Mouse (Mus musculus) thymus, postnatal 36 days (tissue): ENCODE results near the gene Arhgdib.
"Not testable (repeated sequence)": the region's sequence is repeated elsewhere in the genome, so short reads cannot be mapped to it uniquely, and the experiment has no call there.

Source experiments
- DNase-seq, 2 experiments: peaks; one replicate each; pipeline ENCODE4 v3.0.0; 2022; ENCODE audit warnings: mixed read lengths in 2 of 2

The Arhgdib gene

DNA sequence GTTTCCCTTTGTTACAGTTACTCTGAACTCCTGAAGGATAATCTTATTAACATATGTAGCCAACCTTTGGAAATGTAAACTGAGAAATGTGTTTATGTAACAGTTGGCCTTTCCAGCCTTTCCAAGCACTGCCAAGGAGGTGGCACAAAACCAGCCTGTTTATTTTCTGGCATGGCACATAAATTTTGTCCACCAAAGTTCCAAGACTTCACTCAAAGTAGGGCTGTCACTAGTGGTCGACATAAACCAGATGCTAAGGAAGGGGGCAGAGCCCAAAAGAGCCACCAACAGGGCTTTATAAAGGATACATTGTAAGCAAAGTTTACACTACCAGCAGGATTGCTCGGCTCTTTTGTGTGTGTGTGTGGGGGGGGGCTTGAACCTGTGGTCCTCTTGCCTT lies 23.8 kb downstream of the Arhgdib start:
- DNase-seq = no peak

DNA sequence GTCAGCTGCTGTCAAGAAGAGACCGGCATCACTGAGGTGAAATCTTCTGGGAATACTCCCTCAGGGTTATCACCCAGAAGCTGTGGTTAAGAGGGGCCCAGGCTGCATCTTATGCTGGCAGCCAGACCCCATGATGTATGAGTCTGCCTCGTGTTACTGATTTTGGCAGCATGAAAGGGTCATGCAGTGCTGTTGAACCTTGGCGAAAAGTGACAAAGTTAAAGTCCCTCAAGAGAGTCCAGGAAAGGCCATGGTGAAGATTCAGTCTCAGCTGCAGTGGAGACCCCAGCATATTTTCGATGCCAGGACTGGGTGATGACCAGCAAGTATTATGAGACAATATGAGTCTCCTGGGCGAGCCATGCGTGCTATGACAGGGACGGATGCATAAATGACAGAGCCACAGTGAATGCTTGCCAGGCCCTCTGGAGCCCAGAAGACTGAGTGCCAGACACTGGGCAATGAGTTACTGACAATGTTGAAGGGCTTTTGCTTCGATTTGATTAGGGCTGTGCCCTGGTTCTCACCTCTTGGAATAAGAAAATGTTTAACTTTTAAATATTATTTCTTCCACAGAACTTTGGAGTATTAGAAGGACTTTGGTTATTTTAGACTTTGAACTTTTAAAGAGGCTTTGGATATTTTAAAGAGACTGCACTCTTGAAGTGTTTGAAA lies 25.8 kb downstream of the Arhgdib start:
- DNase-seq = no peak

DNA sequence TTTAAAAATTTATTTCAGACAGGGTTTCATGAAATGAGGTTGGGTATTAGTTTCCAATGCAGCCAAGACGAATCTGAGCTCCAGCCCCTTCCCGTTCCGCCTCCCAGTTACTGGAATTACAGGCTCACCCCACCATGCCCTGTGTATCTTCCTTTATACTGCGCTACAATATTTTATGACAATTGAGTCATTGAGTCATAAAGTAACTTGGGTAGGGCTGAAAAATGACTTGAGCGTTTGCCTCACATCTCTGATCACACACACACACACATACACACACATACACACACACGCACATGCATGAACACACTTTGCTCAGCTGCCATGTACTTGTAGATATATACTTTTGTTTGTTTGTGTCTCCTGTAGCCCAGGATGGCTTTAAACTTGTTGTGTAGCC lies 27.5 kb downstream of the Arhgdib start:
- DNase-seq = no peak

GRCm38 (mm10) chr6:136913384-136914126 lies 28.1 kb downstream of the Arhgdib start:
- no peak for DNase-seq

- DNase-seq = no peak
Observed at GRCm38 (mm10) chr6:136912751-136913265, 28.9 kb downstream of the Arhgdib start.

GRCm38 (mm10) chr6:136910247-136910890 lies 31.3 kb downstream of the Arhgdib start:
- no peak for DNase-seq

- no peak for DNase-seq
Observed at GRCm38 (mm10) chr6:136906937-136907293, 34.8 kb downstream of the Arhgdib start.

DNA sequence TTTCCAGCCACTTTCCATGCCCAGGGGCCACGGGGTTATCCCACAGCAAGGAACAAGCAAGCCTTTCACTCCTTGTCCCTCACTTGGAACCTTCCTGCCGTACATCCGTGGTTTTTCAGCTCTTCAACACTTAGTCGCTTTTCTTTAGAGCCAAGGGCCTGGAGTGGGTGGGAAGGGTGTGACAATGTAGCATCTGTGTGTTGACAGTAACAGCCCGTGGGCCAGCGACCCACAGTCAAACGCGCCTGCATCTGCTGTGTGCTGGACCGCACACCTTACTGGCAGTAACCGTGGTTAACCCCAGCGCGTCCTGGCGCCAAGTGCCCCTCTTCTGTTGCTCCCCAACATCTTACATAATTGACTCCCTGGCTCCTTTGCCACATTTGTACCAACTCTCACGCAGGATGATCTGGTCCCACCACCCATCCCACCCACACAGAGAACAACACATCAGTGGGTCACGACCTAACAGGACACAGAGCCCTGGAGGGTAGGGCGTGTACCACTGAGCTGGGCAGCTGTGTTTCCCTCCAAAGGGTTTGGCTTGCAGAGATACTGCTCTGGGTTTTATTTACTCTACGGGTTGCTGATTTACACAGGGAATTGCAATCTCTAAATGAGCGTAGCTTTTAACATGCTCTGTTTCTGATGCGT lies 35.3 kb downstream of the Arhgdib start:
- no peak for DNase-seq

DNA sequence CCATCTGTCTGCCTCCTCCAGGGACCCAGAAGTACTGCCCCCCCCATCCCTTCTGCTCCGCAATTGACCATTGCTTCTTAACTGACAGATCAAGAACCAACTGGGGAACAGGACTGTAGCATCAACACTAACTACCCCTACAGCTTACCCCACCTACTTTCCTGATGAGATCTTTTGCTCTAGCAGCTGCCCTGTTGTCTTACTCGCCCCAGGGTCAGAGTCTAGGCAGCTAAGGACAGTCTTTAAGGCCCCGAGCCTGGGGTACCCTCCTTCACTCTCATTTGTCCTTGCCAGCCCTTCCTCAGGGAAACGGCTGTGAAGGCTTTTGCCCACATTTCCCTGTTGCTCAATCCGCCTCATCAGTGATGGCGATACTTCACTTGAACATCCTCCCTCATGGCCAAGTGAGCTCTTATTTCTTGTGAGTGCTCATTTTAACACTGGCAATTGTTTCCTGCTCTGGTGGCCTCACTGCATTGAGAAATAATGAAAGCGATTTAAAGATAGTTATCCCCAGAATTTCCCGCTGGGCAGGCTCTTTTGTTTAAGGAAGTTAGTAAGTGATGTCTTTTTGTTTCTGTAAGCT lies 37.7 kb downstream of the Arhgdib start:
- no peak for DNase-seq

GRCm38 (mm10) chr6:136902527-136902926 lies 39.2 kb downstream of the Arhgdib start:
- DNase-seq = no peak

GRCm38 (mm10) chr6:136901010-136901409 lies 40.7 kb downstream of the Arhgdib start:
- no peak for DNase-seq

DNA sequence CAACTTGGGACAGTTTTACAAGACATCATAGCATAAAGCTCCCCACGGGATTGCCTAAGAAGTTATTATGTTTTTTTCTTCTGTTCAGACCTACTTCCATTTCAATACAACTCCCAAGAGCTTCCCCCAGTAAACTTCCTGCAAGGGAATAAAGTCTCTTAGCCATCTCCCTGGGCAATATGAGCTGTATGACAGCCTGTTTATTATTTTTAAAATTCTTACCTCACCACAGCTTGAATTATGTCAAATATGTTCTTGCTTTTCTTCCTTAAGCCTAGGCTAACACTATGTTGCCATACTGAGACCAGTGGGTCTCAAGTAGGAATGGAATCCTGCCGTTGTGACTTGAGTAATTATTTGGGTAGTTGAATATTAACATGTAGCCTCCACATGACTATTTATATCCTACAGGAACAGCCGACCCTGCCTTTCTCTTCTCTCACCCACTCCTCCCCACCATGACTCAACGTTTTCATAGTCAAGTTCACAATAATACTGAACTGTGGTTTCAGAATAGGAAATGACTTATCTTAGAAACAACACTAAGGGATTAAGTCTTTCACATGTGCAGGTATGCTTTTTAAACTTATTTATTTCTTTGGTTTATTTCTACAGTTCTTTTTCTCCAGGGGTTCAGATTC lies 41.2 kb downstream of the Arhgdib start:
- no peak for DNase-seq

- peak in 1 of 2 experiments; percentile 39 for DNase-seq
Observed at GRCm38 (mm10) chr6:136898954-136899353, 42.7 kb downstream of the Arhgdib start.

- no peak for DNase-seq
Observed at GRCm38 (mm10) chr6:136898222-136898621, 43.5 kb downstream of the Arhgdib start.

DNA sequence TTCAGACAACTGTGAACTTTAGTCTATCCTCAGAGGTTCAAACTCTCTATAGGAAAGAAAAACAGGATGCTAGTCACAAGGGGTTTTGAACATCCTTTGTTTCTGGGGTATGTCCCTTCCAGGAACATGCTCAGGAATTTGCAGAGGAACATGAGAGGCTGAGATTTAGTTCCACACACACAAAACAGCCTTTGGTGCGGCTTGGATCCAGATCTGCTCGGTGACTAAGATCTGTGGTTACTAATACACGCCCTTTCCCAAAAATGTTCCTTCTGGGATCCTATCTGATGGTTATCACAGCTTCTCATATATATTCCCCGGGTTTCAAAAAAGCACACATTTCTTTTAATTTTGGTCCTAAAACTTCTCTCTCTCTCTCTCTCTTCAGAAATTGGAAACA lies 43.9 kb downstream of the Arhgdib start:
- no peak for DNase-seq

- no peak for DNase-seq
Observed at GRCm38 (mm10) chr6:136894532-136895339, 47.0 kb downstream of the Arhgdib start.

DNA sequence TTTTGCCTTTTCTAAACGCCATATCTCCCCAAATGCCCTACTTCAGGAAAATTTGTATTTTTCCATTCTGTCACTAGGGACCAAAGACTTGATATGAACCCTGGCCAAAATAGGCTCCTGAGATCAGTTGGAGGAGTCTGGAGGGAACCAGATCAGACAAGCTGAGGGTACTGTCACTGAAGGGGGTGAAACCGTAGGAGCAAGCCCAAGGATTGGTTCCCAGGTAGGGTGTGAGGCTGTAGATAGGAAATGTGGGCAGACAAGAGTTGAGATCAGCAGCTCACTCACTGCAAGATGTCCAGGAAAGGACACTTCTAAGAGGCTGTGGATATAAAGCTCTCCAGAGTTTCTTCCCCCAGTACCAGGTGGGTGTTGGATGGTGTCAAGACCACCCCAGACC lies 49.7 kb downstream of the Arhgdib start:
- no peak for DNase-seq

- DNase-seq = no peak
Observed at GRCm38 (mm10) chr6:136889554-136889953, 52.1 kb downstream of the Arhgdib start.

- no peak for DNase-seq
Observed at GRCm38 (mm10) chr6:136889067-136889466, 52.6 kb downstream of the Arhgdib start.

GRCm38 (mm10) chr6:136887854-136888253 lies 53.8 kb downstream of the Arhgdib start:
- no peak for DNase-seq

DNA sequence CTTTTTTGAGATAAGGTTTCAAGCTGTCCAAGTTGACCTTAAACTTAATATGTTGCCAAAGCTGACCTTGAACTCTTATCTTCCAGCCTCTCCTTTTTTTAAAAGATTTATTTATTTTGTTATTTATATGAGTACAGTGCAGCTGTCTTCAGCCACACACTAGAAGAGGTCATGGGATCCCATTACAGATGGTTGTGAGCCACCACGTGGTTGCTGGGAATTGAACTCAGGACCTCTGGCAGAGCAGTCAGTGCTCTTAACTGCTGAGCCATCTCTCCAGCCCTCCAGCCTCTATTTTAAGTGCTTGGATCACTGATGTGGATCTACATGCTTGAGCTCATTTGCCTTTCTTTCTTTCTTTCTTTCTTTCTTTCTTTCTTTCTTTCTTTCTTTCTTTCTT lies 56.9 kb downstream of the Arhgdib start:
- not testable (repeated sequence) for DNase-seq
